Mouse (Mus musculus): ENCODE results near the gene Coil.

Coil gene

GRCm38 (mm10) chr11:88970202-88970732 lies at the start of gene Coil:
Coil (plus strand) TSS chr11:88970252.
- DNase-seq (ENCODE audit: low spot score in 2 of 2) = no peak

GRCm38 (mm10) chr11:88926566-88926965 lies 43.5 kb upstream of the Coil start:
- no peak for DNase-seq (ENCODE audit: low spot score in 2 of 2)

- DNase-seq (ENCODE audit: low spot score in 2 of 2) = no peak
Measured at GRCm38 (mm10) chr11:88931692-88932530, 38.1 kb upstream of the Coil start.

DNA sequence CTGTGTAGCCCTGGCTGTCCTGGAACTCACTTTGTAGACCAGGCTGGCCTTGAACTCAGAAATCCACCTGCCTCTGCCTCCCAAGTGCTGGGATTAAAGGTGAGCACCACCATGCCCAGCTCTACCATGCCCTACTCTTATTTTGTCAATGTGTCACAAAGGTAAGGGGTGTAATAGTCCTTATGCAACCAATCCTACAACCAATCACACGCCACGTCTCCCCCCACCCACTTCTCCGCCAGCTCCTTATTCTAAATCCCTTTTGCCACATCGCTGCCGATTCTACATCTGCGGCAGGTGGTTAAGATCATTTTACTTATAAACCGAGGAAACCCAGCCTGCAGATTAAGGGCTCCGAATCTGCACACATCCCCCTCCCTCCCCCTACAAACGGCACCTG lies 37.0 kb upstream of the Coil start:
- DNase-seq (ENCODE audit: low spot score in 2 of 2) = no peak

DNA sequence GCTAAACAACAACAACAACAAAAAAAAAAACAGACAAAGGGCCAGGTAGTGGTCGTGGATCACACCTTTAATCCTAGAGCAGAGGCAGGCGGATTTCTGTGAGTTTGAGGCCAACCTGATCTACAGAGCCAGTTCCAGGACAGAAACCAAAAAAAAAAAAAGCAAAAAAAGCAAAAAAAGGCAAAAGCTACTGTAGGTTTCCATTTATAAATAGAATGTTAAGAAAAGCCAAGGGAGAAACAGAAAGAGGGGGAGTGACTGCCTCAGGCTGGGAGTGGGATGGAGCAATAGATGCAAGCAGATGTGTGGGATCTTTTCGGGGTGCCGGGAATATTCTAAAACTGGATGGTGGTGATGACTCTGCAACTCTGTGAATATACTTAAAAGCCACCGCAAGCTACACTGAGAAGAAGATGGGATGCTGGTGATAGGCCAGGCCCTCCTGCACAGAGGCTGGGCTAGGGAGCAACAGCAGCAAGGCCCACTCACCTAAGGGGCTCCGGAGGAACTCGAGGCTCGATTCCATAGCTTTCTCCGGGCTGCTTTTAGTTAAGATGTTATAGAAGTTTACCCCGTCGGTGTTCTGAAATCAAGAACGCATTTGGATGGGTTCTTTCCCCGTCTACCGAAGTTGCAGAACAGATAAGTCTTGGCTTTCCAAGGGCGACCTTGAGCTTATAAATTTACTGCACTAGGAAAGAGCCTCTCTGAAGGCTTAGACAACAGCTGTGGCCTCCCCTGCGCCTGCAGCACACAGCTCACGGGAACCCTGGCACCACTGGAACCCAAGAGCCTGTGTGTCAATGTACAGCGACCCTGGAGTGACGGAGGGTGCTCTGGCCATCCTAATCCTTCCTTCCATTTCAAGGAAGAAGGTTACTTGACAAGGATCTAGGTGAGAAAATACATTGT lies 35.7 kb upstream of the Coil start:
- DNase-seq (ENCODE audit: low spot score in 2 of 2) = no peak

DNA sequence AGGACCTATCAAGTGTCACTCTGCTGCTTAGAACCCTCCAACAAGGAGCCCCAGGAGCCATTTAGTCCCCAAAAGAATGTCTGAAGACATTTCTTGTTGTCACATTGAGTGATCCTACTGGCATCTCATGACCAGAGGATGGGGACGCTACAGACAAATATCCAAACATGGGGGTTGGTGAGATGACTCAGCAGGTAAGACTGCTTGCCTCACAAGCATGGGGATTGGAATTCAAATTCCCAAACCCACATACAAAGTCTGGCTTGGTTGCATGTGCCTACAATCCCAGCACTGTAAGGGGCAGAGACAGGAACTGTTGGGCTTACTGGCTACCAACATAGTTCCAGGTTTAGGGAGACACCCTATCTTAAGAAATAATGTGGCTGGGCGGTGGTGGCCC lies 32.2 kb upstream of the Coil start:
- no peak for DNase-seq (ENCODE audit: low spot score in 2 of 2)

- no peak for DNase-seq (ENCODE audit: low spot score in 2 of 2)
Measured at GRCm38 (mm10) chr11:88938770-88939169, 31.3 kb upstream of the Coil start.

- no peak for DNase-seq (ENCODE audit: low spot score in 2 of 2)
Measured at GRCm38 (mm10) chr11:88939634-88940033, 30.4 kb upstream of the Coil start.

DNA sequence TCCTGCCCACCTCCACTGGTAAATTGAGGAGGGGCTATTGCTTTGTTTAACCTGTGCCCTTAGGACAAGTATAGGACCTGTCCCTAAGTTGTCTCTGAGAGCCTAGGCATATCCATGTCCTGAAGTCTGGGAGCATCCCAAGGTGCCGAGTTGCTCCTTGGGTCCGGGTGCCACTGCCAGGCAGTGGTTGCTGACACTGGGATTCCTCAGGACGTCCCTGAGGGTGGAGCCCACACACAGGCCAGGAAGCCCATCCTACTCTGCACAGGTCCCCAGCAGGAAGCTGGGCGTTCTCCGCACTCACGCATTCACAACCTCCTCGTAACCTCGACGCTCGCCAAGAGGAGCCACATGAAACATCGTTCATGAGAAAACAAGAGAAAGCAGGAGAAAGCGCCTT lies 28.6 kb upstream of the Coil start:
- no peak for DNase-seq (ENCODE audit: low spot score in 2 of 2)

- no peak for DNase-seq (ENCODE audit: low spot score in 2 of 2)
Measured at GRCm38 (mm10) chr11:88945971-88946585, 24.0 kb upstream of the Coil start.

DNA sequence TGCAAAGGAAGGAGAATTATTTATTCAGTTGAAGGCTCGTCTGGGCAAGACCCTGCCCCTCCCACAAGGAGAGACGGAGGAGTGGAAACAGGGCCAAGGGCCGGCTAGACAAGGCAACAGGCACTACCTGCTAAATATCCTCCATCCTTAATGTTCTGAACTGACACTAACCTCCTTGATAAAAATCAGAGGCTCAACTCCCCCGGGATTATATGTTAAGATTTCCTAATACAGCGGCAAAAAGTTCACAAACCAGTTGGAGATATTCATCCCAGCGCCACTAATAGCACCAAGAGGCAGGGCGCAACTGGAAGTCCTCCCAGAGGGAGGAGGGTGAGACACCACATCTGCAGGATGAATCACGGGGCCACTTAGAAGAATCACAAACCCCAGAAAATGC lies 21.2 kb upstream of the Coil start:
- DNase-seq (ENCODE audit: low spot score in 2 of 2) = no peak

- DNase-seq (ENCODE audit: low spot score in 2 of 2) = no peak
Measured at GRCm38 (mm10) chr11:88949802-88950639, 20.0 kb upstream of the Coil start.

DNA sequence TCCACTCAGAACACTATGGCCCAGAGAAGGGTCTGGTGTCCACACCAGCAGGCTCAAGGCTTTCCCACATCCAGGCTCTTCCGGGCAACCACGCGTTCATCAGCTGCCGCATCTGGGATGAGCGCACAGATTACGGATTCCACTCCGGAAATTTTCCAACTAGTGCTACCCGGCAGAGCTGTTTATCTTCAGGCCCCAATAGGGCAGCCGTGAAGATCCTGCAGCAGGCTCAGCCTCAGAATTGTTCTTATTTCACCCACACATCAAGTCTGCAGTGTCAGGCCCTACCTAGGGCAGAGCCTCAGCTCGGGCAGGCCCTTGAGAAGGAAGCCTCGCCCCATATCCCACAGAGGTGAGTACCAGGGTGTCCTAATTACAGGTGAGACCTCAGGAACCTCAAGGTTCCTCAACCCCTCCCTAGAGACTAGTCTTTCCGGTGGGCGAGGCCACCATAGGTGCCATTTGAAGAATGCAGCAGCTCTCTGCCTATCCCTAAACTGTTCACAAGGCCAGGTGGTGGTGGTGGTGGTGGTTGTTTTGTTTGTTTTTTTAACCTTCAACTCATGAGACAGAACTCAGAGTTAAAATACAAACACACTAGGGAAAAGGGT lies 19.3 kb upstream of the Coil start:
- no peak for DNase-seq (ENCODE audit: low spot score in 2 of 2)

DNA sequence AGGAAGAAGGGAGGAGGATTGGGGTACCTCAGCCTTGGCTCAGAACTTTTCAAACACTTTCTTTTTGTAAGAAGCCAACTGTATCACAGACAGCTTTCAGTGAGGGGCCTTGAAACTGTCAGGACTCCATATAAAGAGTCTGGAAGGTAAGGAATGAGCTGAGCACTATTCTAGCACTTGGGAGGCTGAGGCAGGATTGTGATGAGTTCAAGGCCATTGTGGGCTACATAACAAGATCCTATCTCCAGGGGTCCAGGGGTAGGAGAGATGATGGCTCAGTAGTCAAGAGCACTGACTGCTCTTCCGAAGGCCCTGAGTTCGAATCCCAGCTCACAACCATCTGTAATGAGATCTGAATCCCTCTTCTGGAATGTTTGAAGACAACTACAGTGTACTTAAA lies 18.5 kb upstream of the Coil start:
- no peak for DNase-seq (ENCODE audit: low spot score in 2 of 2)

DNA sequence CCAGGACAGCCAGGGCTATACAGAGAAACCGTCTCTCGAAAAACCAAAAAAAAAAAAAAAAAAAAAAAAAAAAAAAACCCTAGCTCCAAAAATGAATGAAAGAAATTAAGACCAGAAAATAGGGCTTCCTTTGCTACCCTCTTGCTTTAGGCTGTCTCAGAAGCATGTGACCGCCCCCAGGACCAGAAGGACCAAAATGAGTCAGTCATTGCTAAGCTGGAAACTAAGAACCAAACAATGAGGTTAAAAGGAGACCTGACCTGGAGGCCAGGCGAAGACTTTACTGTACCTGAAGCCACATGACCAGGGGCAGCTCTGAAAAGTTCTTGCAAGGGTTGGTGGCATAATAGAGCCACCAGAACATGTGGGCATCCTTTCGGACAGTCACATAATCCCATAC lies 17.9 kb upstream of the Coil start:
- no peak for DNase-seq (ENCODE audit: low spot score in 2 of 2)

DNA sequence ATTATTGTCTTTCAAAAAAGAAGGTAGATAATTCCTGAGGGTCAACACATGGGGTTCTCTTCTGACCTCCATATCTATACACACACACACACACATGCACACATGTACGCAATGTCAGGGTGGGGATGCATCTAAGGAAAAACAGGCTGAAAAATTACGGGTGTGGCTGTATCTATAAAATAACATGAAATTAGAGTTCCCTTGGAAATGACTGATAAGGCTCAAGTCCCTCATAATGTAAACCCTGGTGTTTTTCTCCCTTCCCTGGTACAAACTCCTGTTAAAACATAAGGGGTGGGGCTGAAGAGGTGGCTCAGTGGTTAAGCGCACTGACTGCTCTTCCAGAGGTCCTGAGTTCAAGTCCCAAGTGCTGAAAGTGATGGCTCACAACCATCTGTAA lies 16.5 kb upstream of the Coil start:
- no peak for DNase-seq (ENCODE audit: low spot score in 2 of 2)

DNA sequence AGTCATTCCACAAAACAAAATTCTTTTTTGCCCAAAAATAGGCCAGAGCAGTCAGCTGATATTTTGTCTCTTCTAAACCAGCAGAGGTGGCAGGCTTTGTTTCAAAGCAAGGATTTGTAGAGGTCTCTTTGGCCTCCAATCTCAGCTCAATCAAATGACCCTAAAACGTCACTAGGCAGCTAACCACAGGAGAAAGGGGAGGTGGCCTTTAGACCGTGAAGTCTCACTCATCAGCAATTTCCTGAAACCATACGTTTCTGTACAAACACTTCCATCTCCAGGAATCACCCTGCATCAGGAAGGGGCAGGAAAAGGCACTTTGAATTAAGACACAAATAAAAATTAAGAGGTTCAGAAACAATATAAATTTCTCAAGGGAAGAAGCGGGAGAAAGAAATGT lies 15.2 kb upstream of the Coil start:
- DNase-seq (ENCODE audit: low spot score in 2 of 2) = no peak

DNA sequence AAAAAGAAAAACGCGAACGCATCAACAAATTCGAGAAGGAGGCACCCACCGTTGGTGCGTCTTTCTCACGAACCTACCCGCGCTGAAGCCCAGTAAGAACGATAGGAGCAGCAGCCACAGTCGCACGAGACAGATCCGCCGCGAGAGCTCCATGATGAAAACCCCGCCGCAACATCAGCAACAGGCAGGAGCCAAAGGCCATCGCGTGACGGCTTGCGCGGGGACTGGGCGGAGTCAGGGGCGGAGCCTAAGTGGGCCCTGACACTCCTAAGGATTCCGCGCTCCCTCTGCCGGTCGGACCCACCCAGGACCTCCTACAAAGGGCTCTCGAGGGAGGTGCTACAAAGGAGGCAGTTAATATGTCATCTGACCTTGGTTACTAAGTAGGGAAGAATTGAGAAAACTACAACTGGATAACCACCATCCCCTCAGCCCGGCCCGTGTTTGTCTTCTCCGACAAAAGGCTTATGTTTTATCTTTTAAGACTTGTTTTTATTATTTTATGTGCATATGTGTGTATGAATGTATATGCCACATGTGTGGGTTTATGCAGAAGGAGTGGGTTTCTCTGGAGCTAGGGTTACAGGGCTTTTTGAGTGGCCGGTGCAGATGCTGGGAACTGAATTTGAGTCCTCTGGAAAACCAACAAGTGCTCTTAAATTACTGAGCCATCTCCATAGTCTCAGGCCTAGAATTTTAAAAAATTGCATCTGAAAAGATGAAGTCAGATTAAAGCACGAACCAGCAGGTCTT lies 14.7 kb upstream of the Coil start, which contains the start of gene Scpep1:
TSS of gene Scpep1 (minus strand) at position 249 of the 753 bp plus-strand sequence.
- DNase-seq (ENCODE audit: low spot score in 2 of 2) = peak; percentile 97 to 98

- no peak for DNase-seq (ENCODE audit: low spot score in 2 of 2)
Measured at GRCm38 (mm10) chr11:88958851-88959250, 11.2 kb upstream of the Coil start.

- DNase-seq (ENCODE audit: low spot score in 2 of 2) = no peak
Measured at GRCm38 (mm10) chr11:88966881-88967361, 3.1 kb upstream of the Coil start, which contains the start of gene Elobl. Elobl (minus strand) TSS chr11:88966931.
